Mouse (Mus musculus) kidney, embryonic 14.5 days (tissue): ENCODE data around the gene Tulp4. TPM values are rescaled to one million over a fixed set of nuclear protein-coding genes. Genes with fewer than 3 reads are reported as not detected.

Experiments
- ATAC-seq: fragments of 200-750 bp; cut with Nextera tagmentation; 2 replicates; pipeline ENCODE4 v1.8.0; 2017; ENCODE audit warnings: moderate number of reproducible peaks, mild to moderate bottlenecking, moderate TSS enrichment, moderate library complexity; ENCODE audit not compliant: low FRiP score, low TSS enrichment
- H3K27ac ChIP-seq: fragments of 300-500 bp; sonication (generic); 2 replicates; pipeline ENCODE4 v1.5.1; 2014; ENCODE audit warnings: low read depth, mild to moderate bottlenecking, low read length, moderate library complexity, mixed read lengths
- H3K27me3 ChIP-seq: fragments of 300-500 bp; sonication (generic); 2 replicates; pipeline ENCODE4 v1.6.1; 2014; ENCODE audit warnings: mild to moderate bottlenecking, low read length; ENCODE audit not compliant: control insufficient read depth, insufficient read depth
- H3K36me3 ChIP-seq: fragments of 300-500 bp; sonication (generic); 2 replicates; pipeline ENCODE4 v1.6.1; 2014; ENCODE audit warnings: low read length, mixed read lengths; ENCODE audit not compliant: control insufficient read depth, insufficient read depth
- H3K4me1 ChIP-seq: fragments of 300-500 bp; sonication (generic); 2 replicates; pipeline ENCODE4 v1.6.1; 2014; ENCODE audit warnings: low read length, mixed read lengths; ENCODE audit not compliant: control insufficient read depth, insufficient read depth
- H3K4me2 ChIP-seq: fragments of 300-500 bp; sonication (generic); replicated peaks from 2 replicates; pipeline ENCODE4 v1.6.1; 2014; ENCODE audit warnings: low read depth, mild to moderate bottlenecking, low read length
- H3K4me3 ChIP-seq: fragments of 300-500 bp; sonication (generic); 2 replicates; pipeline ENCODE4 v1.5.1; 2014; ENCODE audit warnings: mild to moderate bottlenecking, low read length
- H3K9ac ChIP-seq: fragments of 300-500 bp; sonication (generic); 2 replicates; pipeline ENCODE4 v1.6.1; 2014; ENCODE audit warnings: low read depth, mild to moderate bottlenecking, low read length, moderate library complexity
- H3K9me3 ChIP-seq: fragments of 300-500 bp; sonication (generic); 2 replicates; pipeline ENCODE4 v1.6.1; 2016; ENCODE audit warnings: low read length; ENCODE audit not compliant: control insufficient read depth
- WGBS: fragments of 180-500 bp; shearing (Covaris S2); extraction: QIAGEN DNeasy Blood & Tissue Kit; methylation state at CpG from one replicate; pipeline ENCODE4 v1.1.7; 2014; 5-methylcytosine and 5-hydroxymethylcytosine counted together
- polyA plus RNA-seq: library from polyadenylated mRNA; unstranded; fragments of >200 nt; fragmentation: Nextera tagmentation; extraction: Ambion mirVana; gene quantifications from 2 replicates; pipeline ENCODE4 v1.2.1, GENCODE M21; 2014

The Tulp4 gene
- polyA plus RNA-seq, result 73.7 and 86.4 TPM in 2 replicates

DNA sequence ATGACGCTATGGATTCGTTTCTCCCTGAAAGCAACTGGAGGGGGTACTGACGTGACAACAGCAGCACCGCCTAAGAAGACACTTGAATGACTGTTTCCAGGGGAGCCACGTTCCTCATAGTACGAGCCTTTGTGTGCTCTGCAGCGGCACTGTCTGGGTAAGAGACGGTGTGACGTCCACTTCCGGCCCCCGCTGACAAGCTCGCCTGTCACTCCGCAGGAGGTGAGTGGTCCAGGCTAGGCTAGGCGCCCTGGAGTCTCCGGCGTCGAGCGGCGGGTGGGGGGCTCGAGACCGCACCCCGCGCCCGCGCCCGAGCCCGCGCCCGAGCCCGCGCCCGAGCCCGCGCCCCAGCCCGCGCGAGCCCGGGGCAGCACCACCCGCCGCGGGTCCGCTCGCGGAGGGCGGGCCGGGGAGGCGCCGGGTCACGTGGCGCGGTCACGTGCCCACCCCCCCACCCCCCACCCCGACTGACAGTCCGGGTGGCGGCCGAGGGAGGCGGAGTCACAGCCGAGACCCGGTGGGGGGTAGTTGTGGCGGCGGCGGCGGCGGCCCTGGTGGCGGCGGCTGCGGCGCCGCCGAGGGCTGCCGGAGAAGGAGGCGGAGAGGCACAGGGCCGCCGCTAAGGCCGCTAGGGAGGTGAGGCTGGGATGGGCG, at the start of gene Tulp4:
Tulp4 (plus strand) TSS at position 77 of the 654 bp plus-strand sequence.
- H3K4me2 ChIP-seq, result peak within 1 kb of the TSS; percentile 77
- H3K27ac ChIP-seq, result peak within 1 kb of the TSS; percentile 83
- peak; percentile 97 for ATAC-seq
- peak within 1 kb of the TSS; percentile 82 for H3K4me3 ChIP-seq
- peaks cover 4% of the 10 kb centered on the region; the same call in 1 of the 2 replicates for H3K27me3 ChIP-seq
- H3K36me3 ChIP-seq, result peaks cover 6% of the 10 kb centered on the region; the same call in 1 of the 2 replicates
- peaks cover 20% of the 10 kb centered on the region; the same call in 1 of the 2 replicates for H3K4me1 ChIP-seq
- WGBS, result 0% methylated on average over 24 of the region's 76 CpGs
- peak within 1 kb of the TSS; percentile 97 for H3K9ac ChIP-seq
- no peaks in the 10 kb centered on the region for H3K9me3 ChIP-seq

DNA sequence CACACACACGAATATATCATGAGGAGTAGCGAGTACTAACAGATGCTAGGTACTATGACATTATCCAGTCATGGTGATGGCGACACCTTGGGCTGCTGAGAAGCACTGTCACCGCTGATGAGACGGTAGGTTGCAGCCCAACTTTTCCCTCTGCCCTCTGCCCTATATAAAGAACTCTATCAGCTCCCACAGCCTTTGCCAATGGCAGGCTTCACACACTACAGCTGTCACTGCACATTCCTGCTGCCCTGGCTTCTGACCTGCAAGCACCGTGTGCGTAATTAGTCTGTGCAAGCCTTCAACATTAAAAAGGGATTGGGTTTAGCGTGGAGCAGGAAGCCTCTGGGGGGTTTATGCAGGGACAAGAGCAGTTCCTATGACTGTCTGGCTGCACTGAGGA, 43.4 kb upstream of the Tulp4 start:
- Histone ChIP-seq H3K4me2 (no peak overlapping the region), H3K4me1 (no peaks in the 10 kb centered on the region), H3K27ac (no peak overlapping the region), H3K36me3 (peaks cover 15% of the 10 kb centered on the region; the same call in 1 of the 2 replicates), H3K4me3 (no peak overlapping the region), H3K27me3 (no peaks in the 10 kb centered on the region), H3K9ac (no peak overlapping the region), H3K9me3 (no peaks in the 10 kb centered on the region)
- WGBS, result 66% methylated on average over 8 of the region's 8 CpGs
- ATAC-seq, result no peak

DNA sequence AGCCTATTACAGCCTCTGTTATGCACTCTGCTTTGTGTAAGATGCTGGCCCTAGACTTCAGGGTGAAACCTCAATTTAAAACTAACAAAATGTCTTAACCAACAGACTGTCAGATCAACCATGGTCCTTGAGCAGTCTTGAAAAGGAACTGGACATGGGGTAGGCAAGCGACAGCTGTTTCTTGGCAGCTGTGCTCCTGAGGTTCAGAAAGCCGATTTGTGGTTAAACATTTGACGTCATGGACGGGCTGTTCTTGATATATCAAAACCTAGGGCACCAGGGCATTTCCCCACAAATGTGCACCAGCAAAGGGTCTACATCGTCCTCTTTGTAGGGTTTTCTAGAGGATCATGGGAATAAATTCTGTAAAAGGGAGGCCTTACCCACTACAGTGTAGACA, 42.7 kb upstream of the Tulp4 start:
- no peak overlapping the region for H3K27ac ChIP-seq
- H3K4me3 ChIP-seq, result no peak overlapping the region
- H3K36me3 ChIP-seq, result peaks cover 15% of the 10 kb centered on the region; the same call in 1 of the 2 replicates
- no peak overlapping the region for H3K9ac ChIP-seq
- H3K27me3 ChIP-seq, result no peaks in the 10 kb centered on the region
- H3K4me2 ChIP-seq, result no peak overlapping the region
- ATAC-seq, result no peak
- no peaks in the 10 kb centered on the region for H3K4me1 ChIP-seq
- WGBS, result 86% methylated on average over 5 of the region's 5 CpGs
- H3K9me3 ChIP-seq, result no peaks in the 10 kb centered on the region

GRCm38 (mm10) chr17:6066021-6066420, 40.2 kb upstream of the Tulp4 start:
- Histone ChIP-seq H3K4me1 (no peaks in the 10 kb centered on the region), H3K4me3 (no peak overlapping the region), H3K27me3 (no peaks in the 10 kb centered on the region), H3K36me3 (peaks cover 18% of the 10 kb centered on the region; the same call in 1 of the 2 replicates), H3K27ac (no peak overlapping the region), H3K4me2 (no peak overlapping the region), H3K9ac (no peak overlapping the region), H3K9me3 (no peaks in the 10 kb centered on the region)
- no peak for ATAC-seq
- WGBS, result 94% methylated on average over 2 of the region's 2 CpGs

- Histone ChIP-seq H3K4me1 (no peaks in the 10 kb centered on the region), H3K4me3 (no peak overlapping the region), H3K27ac (no peak overlapping the region), H3K36me3 (peaks cover 23% of the 10 kb centered on the region; the same call in 1 of the 2 replicates), H3K9me3 (no peaks in the 10 kb centered on the region), H3K27me3 (no peaks in the 10 kb centered on the region), H3K9ac (no peak overlapping the region), H3K4me2 (no peak overlapping the region)
- ATAC-seq, result no peak
- WGBS, result 94% methylated on average over 7 of the region's 7 CpGs
Measured at GRCm38 (mm10) chr17:6067613-6068012, 38.6 kb upstream of the Tulp4 start.

- H3K4me3 ChIP-seq, result no peak overlapping the region
- H3K27me3 ChIP-seq, result no peaks in the 10 kb centered on the region
- peaks cover 24% of the 10 kb centered on the region; the same call in 1 of the 2 replicates for H3K36me3 ChIP-seq
- H3K9ac ChIP-seq, result no peak overlapping the region
- H3K4me2 ChIP-seq, result no peak overlapping the region
- 94% methylated on average over 6 of the region's 6 CpGs for WGBS
- H3K27ac ChIP-seq, result no peak overlapping the region
- H3K4me1 ChIP-seq, result no peaks in the 10 kb centered on the region
- ATAC-seq, result no peak
- no peaks in the 10 kb centered on the region for H3K9me3 ChIP-seq
Measured at GRCm38 (mm10) chr17:6069866-6070265, 36.4 kb upstream of the Tulp4 start.

GRCm38 (mm10) chr17:6073405-6073804, 32.8 kb upstream of the Tulp4 start:
- no peak overlapping the region for H3K9ac ChIP-seq
- peaks cover 15% of the 10 kb centered on the region; the same call in 1 of the 2 replicates for H3K36me3 ChIP-seq
- H3K9me3 ChIP-seq, result no peaks in the 10 kb centered on the region
- no peak overlapping the region for H3K4me3 ChIP-seq
- peak; percentile 85 for ATAC-seq
- no peak overlapping the region for H3K4me2 ChIP-seq
- H3K27ac ChIP-seq, result no peak overlapping the region
- 14% methylated on average over 7 of the region's 7 CpGs for whole genome bisulfite sequencing
- no peaks in the 10 kb centered on the region for H3K4me1 ChIP-seq
- no peaks in the 10 kb centered on the region for H3K27me3 ChIP-seq

GRCm38 (mm10) chr17:6079287-6080122, 26.7 kb upstream of the Tulp4 start, which contains the start of the genes Serac1 and Gtf2h5:
Gene Serac1 (minus strand): TSS chr17:6079741.
Gene Gtf2h5 (plus strand): TSS chr17:6079786.
- H3K27me3 ChIP-seq, result no peaks in the 10 kb centered on the region
- peaks cover 4% of the 10 kb centered on the region; the same call in 1 of the 2 replicates for H3K4me1 ChIP-seq
- H3K9ac ChIP-seq, result peak within 1 kb of the TSS; percentile 93
- H3K9me3 ChIP-seq, result no peaks in the 10 kb centered on the region
- peak within 1 kb of the TSS; percentile 76 for H3K4me2 ChIP-seq
- peak within 1 kb of the TSS; percentile 84 for H3K4me3 ChIP-seq
- under 1% methylated on average over 70 of the region's 70 CpGs for WGBS
- peaks cover 20% of the 10 kb centered on the region for H3K36me3 ChIP-seq
- peak; percentile 98 for ATAC-seq
- H3K27ac ChIP-seq, result peak within 1 kb of the TSS; percentile 91
